Mouse (Mus musculus): ENCODE results near the gene Plppr2.

The Plppr2 gene

GRCm38 (mm10) chr9:21932445-21933137 is 4.2 kb upstream of the Plppr2 start:
- DNase-seq, result no peak

- no peak for DNase-seq
These were observed 2.8 kb upstream of the Plppr2 start for GRCm38 (mm10) chr9:21934021-21934420.

GRCm38 (mm10) chr9:21935466-21936131 is 1.2 kb upstream of the Plppr2 start:
- DNase-seq, result no peak

GRCm38 (mm10) chr9:21937711-21938175 is 910 bp downstream of the Plppr2 start:
- DNase-seq, result no peak

GRCm38 (mm10) chr9:21938234-21938855 is 1.5 kb downstream of the Plppr2 start:
- DNase-seq, result no peak

- no peak for DNase-seq
These were observed 6.2 kb downstream of the Plppr2 start for GRCm38 (mm10) chr9:21943046-21943445.

GRCm38 (mm10) chr9:21943638-21944037 is 6.8 kb downstream of the Plppr2 start:
- DNase-seq, result no peak

- no peak for DNase-seq
These were observed 7.4 kb downstream of the Plppr2 start for GRCm38 (mm10) chr9:21944267-21944666.

- DNase-seq, result no peak
These were observed 10.8 kb downstream of the Plppr2 start for GRCm38 (mm10) chr9:21947540-21948130.

GRCm38 (mm10) chr9:21948146-21948545 is 11.3 kb downstream of the Plppr2 start:
- no peak for DNase-seq

GRCm38 (mm10) chr9:21948790-21949189 is 12.0 kb downstream of the Plppr2 start:
- no peak for DNase-seq

GRCm38 (mm10) chr9:21950322-21950721 is 13.5 kb downstream of the Plppr2 start:
- DNase-seq, result peak; percentile 84

GRCm38 (mm10) chr9:21951977-21952376 is 15.1 kb downstream of the Plppr2 start:
- no peak for DNase-seq

GRCm38 (mm10) chr9:21953600-21953999 is 16.8 kb downstream of the Plppr2 start:
- no peak for DNase-seq

GRCm38 (mm10) chr9:21954635-21955034 is 17.8 kb downstream of the Plppr2 start:
- DNase-seq, result no peak

GRCm38 (mm10) chr9:21955225-21955569 is 18.4 kb downstream of the Plppr2 start:
- DNase-seq, result no peak

- peak; percentile 98 for DNase-seq
These were observed 18.9 kb downstream of the Plppr2 start, which contains the start of gene Swsap1 for GRCm38 (mm10) chr9:21955570-21956281. Gene Swsap1, plus strand, starts transcription at chr9:21955755.

- DNase-seq, result no peak
These were observed 21.5 kb downstream of the Plppr2 start for GRCm38 (mm10) chr9:21958372-21958771.

GRCm38 (mm10) chr9:21959244-21959643 is 22.4 kb downstream of the Plppr2 start:
- no peak for DNase-seq

- DNase-seq, result no peak
These were observed 23.3 kb downstream of the Plppr2 start for GRCm38 (mm10) chr9:21960135-21960534.

GRCm38 (mm10) chr9:21960558-21961208 is 23.9 kb downstream of the Plppr2 start:
- peak; percentile 50 for DNase-seq

GRCm38 (mm10) chr9:21961366-21961980 is 24.6 kb downstream of the Plppr2 start:
- DNase-seq, result no peak
